Mouse (Mus musculus) brown adipose tissue, adult 24 weeks (tissue): Measurements from ENCODE around the gene Rabggta. TPM values are rescaled to one million over a fixed set of nuclear protein-coding genes. Genes with fewer than 3 reads are reported as not detected.

Experiments used
- H3K27ac ChIP-seq: fragments of 200-500 bp; replicated peaks from 2 replicates; pipeline ENCODE4 v1.5.1; 2012; ENCODE audit warnings: low read depth, mild to moderate bottlenecking, low read length
- H3K4me1 ChIP-seq: fragments of 200-500 bp; 2 replicates; pipeline ENCODE4 v1.6.1; 2012; ENCODE audit warnings: low read length, mixed read lengths; ENCODE audit not compliant: control insufficient read depth, insufficient read depth, insufficient read length
- H3K4me3 ChIP-seq: fragments of 200-500 bp; 2 replicates; pipeline ENCODE4 v1.5.1; 2012; ENCODE audit warnings: low read depth, mild to moderate bottlenecking, low read length, moderate library complexity; ENCODE audit not compliant: insufficient read depth
- polyA plus RNA-seq: library from polyadenylated mRNA; stranded (reverse); fragments of >200 nt; gene quantifications from 2 replicates; pipeline ENCODE4 v1.2.4, GENCODE M21; 2012; ENCODE audit not compliant: missing spikeins, insufficient read depth, insufficient read length

Rabggta gene
- polyA plus RNA-seq, 1 experiment, result 8.9 TPM

DNA sequence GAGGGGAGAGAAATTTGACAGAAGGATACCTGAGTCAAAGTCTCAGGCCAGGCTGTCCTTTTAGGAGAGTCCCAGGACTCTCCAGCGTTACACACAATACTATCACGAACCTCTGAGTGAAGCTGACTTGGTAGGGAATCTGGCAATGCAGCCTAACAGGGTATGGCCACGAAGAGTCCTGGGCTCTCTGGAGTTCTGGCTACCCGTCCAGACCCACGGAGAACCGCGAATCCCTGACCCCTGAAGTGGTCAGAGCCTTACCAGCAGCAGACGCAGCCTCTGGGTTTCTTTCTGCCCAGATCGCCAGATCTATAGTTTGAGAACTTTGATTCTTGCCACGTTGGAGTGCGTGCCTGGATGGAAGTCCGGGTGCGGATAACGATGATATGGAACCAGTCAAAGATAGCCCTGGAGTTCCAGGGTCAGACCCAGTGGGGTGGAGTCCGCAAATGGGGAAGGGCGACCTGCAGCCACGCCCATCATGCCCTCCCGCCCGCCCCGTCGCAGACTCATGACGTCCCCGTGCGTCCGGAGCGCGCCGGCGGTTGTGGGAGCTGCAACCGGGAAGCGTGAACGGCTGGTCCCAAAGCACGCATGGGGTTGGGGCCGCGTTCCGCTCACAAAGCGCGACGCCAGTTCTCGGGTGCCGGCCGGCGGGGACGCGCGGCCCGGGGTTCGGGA, 23.3 kb upstream of the Rabggta start, which contains the start of the genes Dhrs1 and Nop9:
Dhrs1 (minus strand) TSS at position 511 of the 681 bp plus-strand sequence.
Nop9 (plus strand) TSS at position 514 of the 681 bp plus-strand sequence.
- Histone ChIP-seq H3K4me3 (peak within 1 kb of the TSS; percentile 94), H3K27ac (peak within 1 kb of the TSS; percentile 27)

DNA sequence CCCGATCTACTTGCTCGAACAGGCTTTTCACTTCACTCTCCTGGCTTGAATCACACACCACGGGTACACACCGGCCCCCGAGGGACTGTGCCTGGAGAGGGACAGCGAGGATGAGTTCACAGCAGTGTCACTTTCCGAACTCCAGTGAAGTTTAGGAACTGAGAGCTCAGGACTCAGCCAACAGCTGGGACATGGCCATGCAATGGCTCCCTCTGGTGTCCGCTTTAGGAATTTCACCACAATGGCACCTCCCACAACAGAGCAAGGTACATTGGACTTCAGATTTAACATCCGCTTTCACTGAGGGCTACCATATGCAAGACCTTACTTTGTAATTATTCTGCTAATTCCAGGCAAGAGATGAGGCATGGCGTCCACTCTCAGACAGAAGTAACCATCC, 21.6 kb upstream of the Rabggta start:
- peaks cover 5% of the 10 kb centered on the region for H3K4me1 ChIP-seq
- no peak overlapping the region for H3K4me3 ChIP-seq
- H3K27ac ChIP-seq, result no peak overlapping the region

More for the DNA sequence above, 23.3 kb upstream of the Rabggta start, which contains the start of the genes Dhrs1 and Nop9:
- H3K4me1 ChIP-seq, result peaks cover 5% of the 10 kb centered on the region

DNA sequence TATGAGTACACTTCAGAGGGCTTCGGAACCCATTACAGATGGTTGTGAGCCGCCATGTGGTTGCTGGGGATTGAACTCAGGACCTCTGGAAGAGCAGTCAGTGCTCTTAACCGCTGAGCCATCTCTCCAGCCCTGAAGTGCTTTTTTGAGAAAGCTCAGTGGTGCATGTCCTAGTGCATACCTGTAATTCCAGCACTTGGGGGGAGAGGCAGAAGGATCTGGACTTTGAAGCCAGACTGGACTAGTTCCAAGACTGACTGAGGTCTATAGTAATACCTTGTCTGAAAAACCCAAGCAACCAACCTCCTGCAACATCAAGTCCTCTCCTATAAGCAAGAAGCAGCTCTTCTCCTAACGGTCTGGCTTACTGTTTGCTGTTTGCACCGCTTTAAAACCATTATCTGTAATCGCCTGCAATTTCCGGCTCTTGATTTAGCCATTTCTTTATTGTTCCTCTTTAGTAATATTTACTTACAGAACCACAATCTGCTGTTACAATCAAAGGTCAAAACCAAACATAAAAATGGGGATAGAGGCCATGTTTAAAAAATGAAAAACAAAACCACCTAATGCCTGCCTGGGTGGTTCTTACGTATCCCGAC, 15.1 kb upstream of the Rabggta start:
- Histone ChIP-seq H3K27ac (no peak overlapping the region), H3K4me3 (no peak overlapping the region), H3K4me1 (no peaks in the 10 kb centered on the region)

DNA sequence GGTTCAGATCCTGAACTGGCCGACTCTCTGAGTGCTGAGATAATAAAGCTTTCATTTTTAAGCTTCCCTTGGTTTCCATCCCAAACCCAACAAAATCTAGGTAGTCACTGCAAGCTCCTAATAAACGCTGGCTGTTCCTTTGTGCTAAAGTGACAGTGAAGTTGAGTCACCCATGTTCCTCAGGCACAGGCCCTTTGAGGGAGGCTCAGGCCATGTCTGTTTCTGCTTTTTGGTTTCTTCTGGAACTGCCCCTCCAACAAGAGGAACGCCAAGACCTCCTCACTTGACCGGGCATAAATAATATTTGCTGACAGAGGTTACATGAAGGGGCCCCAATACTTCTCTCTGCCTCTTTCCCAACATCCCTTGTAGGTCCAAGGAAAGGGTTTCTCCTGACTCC, 13.7 kb upstream of the Rabggta start:
- H3K4me3 ChIP-seq, result no peak overlapping the region
- no peaks in the 10 kb centered on the region for H3K4me1 ChIP-seq
- no peak overlapping the region; the same call in 1 of the 2 replicates for H3K27ac ChIP-seq

DNA sequence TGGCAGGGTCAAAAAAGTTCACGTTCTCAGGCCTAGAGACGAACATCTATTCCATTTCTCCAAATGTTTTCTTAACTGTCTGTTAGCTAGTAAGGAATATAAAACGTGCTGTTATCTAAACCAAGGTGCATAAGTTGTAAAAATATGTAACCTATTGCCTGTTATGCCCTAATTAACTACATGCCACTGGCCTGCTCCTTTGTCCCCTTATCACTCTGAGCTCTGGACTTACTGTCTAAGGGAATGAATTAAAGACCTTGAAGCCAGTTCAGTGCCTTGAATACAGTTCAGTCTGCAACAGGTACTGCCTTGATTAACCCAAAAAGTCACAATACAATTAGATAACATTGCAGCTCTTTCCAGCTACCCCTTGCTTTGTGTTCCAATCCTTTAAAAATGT, 13.3 kb upstream of the Rabggta start:
- no peaks in the 10 kb centered on the region for H3K4me1 ChIP-seq
- H3K27ac ChIP-seq, result no peak overlapping the region
- no peak overlapping the region for H3K4me3 ChIP-seq

DNA sequence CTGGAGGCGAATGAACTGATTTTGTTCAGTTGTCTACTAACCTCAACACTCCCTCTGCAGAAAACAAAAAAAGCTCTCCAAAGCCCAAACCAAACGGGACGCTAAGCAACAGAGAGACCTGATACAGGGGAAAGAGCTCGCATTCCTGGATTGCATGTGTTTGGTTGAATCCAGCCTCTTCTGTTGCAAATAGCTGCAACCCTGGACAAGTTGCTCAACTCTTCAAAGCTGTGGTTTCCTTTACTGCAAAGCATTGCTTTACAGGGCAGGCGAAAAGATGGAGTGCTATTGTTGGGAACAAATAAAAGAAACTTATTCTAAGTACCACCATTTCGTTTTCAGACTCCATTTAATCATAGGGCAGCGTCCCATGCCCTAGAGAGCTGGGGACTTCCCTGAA, 12.8 kb upstream of the Rabggta start:
- Histone ChIP-seq H3K4me3 (no peak overlapping the region), H3K27ac (no peak overlapping the region), H3K4me1 (no peaks in the 10 kb centered on the region)

DNA sequence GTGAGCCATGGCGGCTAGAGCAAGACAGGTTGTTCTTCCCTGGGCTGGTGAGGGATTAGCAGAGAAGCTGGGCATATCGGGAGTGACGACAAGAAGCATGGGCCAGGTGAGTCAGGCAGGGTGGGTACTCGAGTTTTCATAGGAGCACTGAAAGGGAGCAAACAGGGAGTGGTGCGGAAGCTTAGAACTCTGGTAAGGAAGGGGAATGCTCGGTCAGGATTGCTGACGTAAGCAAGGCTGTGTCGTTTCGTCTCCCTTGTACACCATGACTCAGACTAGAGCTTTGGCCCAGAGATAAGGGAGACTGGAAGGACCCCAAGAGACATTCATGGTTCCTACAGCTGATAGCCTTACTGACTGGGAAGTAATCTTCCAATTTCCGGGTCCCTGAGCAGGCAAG, 11.8 kb upstream of the Rabggta start:
- Histone ChIP-seq H3K4me3 (no peak overlapping the region), H3K27ac (no peak overlapping the region), H3K4me1 (no peaks in the 10 kb centered on the region)

DNA sequence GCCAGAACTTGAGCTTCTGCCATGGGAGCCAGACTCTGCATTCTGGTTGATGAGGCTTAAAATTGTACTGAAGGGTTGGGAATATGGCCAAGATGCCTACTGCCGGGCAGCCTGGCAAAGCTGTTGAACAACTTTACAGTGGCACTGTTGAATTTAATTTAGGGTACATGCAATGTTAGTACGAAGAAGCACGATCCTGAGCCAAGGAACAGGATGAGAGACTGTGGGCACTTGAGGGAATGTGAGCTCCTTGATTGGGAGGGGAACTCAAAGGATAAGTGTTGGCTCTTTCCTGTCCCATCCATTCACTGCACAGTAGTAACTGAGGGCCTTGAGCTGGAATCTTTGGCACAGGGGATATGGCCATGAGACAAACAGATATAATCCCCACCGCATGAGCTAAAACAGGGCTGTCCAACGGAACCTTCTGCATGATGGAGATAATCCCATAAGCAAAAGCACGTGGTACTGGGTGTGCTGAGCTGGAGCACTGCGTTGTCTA, 8.5 kb upstream of the Rabggta start:
- H3K4me3 ChIP-seq, result no peak overlapping the region
- no peaks in the 10 kb centered on the region for H3K4me1 ChIP-seq
- H3K27ac ChIP-seq, result no peak overlapping the region

DNA sequence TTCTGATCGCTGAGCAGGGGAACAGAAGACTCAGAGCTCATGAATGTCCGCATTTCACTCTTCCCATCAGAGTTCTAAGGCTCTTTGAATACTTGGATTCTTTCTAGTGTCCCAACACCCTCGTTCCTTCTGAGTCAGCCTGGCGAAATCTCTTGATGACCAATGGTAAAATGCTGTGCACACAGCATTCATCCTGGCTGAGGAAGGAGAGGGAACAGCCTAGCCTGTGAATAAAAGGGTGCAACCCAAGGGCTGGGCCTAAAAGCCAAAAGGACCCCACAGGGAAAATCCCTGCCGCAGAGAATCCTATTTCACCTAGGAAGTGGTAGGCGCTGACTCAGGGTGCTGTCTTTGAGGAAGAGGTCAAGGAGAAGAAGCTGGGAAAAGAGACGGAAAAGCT, 8.1 kb upstream of the Rabggta start:
- Histone ChIP-seq H3K27ac (no peak overlapping the region), H3K4me1 (no peaks in the 10 kb centered on the region), H3K4me3 (no peak overlapping the region)

DNA sequence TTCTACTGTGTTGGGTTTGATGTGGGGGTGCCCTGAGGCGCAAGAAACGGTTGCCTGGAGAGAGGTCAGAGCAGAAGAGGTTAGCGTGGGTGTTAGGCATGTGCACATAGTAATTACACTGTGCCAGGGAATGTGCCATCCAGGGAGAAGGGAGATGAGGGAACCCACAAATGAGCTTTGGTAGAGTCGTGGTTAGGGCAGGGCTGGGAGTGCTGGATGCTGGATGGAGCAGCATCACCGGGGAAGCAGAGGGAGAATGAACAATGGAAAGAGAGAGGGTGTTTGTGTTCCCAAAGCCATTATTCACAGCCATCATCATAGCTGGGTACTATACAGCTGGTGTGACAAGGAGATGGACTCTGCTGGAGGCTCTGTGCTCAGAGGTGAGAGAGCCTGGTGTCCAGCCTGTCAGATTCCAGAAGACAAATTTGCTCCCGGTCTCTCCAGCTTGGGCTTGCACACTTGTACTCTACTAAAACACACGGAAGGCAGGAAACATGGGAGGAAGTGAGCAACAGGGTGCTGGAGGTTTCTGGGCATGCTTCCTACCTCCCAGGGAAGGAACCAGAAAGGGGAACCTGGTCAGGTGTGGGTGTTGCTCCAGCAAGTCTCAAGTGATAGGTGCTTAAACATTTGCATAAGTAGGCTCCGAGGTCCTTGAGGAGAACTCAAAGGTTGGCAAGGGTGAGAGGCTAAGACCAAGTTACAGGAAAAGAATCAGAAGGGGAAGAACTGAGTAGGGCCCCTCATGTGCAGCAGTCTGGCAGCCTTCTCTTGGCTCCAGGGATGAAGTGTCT, 6.0 kb upstream of the Rabggta start:
- Histone ChIP-seq H3K27ac (no peak overlapping the region), H3K4me3 (no peak overlapping the region), H3K4me1 (no peaks in the 10 kb centered on the region)

DNA sequence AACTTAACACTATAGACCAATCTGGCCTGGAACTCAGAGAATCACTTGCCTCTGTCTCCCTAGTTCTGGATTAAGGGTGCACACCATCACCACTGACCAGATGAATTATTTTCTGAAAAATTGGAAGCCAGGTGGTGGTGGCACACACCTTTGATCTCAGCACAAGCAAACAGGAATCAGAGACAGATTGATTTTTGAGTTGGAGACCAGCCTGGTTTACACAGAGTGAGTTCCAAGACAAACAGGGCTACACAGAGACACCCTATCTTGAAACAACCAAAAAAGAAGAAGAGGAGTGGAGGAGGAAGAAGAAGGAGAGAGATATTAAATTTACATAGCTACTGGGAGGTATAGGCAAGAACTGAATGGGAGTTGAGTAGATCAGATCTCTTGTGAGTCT, 4.2 kb upstream of the Rabggta start:
- Histone ChIP-seq H3K4me3 (no peak overlapping the region), H3K27ac (no peak overlapping the region), H3K4me1 (peaks cover 2% of the 10 kb centered on the region)

DNA sequence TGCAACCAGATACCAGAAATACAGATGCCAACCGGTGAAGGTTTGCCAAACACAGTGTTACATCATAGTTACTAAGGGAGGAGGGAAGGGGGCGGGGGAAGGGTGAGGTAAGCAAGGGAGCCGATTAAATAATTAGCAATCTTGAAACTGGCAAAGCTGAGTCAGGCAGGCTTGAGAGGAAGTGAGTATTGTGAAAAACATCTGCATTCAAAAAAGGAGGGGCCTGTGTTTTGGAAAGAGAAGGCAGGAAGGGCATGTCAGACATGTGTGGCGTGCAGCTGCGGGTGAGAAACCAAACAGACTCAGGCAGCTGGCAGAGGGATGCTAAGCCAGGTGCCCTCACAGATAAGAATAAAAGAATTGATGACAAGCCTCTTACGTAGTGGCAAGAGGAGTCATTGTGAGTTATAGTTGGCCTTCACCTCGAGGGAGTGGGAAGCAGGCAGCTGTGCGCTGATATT, 2.4 kb upstream of the Rabggta start:
- peak overlapping the region; percentile 45 for H3K27ac ChIP-seq
- H3K4me1 ChIP-seq, result peaks cover 2% of the 10 kb centered on the region
- no peak overlapping the region for H3K4me3 ChIP-seq

DNA sequence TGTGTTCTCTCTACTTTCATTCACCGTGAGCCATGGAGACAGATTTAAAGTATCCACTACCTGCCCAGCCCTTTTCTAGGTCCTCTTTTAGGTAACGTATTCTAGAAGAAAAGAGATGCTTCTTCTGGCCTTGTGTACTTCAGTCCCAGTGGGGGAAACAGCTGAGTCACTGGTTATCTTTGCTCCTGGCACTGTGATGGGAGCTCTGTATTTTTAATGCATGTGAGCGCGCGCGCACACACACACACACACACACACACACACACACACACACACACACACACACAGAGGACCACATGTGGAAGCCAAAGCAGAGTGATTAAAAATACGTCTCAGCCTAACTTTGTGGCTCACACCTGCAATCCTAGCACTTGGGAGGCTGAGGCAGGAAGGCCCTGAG, 1.4 kb upstream of the Rabggta start:
- no peak overlapping the region for H3K4me3 ChIP-seq
- H3K27ac ChIP-seq, result no peak overlapping the region
- H3K4me1 ChIP-seq, result peaks cover 2% of the 10 kb centered on the region

DNA sequence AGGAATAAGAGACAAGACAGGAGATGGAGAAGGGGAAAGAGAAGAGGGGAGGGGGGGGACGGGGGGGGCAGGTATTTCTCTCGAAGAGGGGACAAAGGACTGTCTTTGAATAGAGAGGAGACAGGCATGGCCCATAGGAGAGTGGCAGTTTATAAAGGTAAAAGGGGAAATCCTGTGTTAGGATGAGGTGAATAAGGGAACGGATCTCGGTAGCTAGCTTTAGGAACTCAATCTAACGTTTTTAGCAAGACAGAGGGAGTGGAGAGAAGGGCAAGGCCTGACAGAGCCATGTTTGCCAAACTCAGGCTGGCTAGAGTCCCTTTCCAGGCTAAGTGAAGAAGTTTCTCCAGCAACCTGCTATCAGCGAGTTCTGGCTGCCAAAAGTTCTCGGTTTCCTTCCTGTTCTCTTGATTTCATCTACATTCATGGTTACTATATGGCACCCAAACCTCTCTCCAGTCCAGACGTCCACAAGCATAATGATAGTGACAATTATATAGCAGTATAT, 429 bp upstream of the Rabggta start:
- Histone ChIP-seq H3K4me3 (peak overlapping the region; percentile 68; the same call in 1 of the 2 replicates), H3K27ac (no peak overlapping the region)

DNA sequence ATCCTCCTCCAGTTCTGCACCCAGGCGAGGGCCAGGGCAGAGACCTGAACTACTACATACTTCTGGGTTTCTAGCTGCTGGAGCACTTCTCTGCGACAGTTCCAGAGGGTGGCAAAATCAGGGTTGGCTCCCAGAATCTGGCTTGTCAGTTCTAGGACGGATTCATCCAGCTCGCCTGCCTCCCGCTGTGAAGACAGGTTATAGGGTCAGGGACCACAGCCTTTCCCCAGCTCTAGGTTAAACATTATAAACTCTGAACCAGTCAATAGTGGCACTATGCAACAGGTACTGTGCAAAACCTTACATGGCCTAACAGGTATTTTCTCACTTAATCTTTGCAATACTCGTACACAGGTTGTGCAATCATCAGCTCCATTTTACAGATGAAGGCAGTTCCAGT, 987 bp downstream of the Rabggta start:
- peaks cover 2% of the 10 kb centered on the region for H3K4me1 ChIP-seq
- peak overlapping the region; percentile 68; the same call in 1 of the 2 replicates for H3K4me3 ChIP-seq
- H3K27ac ChIP-seq, result no peak overlapping the region

More for the DNA sequence above, 429 bp upstream of the Rabggta start:
- peaks cover 2% of the 10 kb centered on the region for H3K4me1 ChIP-seq
